Comparison of ENCODE assay signal across 26 mouse cellular contexts in the genomic region with DNA sequence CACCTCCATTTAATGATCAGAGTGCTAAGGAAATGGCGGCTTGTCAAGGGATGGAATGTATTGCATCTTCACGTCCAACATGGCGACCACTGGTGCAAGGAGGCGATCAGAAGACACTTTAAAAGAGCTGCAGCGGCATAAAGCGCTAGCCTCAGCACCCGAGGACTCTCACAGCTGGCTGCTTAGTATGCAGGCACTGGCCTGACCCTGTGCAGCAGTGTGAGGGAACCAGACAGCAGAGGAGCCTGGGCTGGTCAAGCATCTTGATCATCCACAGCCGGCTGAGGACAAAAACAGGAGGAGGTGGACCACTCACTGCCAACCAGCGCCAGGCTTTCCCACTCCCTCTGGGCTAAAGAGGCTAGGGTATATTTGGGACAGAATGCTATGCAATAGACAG. TPM values are rescaled to one million over a fixed set of nuclear protein-coding genes. Genes with fewer than 3 reads are reported as not detected.
DNase-seq lines count a peak whose midpoint lies in the region; ATAC-seq lines count a peak whose summit lies in the region.
"Had no signal": no experiment of that assay in that cellular context is flagged by ENCODE, and none has a peak within 500 bp of the region (broad histone marks: within the 10 kb centered on the region; RNA-seq: fewer than 3 reads in every experiment).

No protein-coding gene starts in this region.

- H3K27me3 ChIP-seq in hindbrain, embryonic 13.5 days, result no peaks in the 10 kb centered on the region
- H3K27me3 ChIP-seq in hindbrain, embryonic 11.5 days (ENCODE audit: control insufficient read depth, insufficient read depth, low read length), result no peaks in the 10 kb centered on the region
- H3K27me3 ChIP-seq in midbrain, embryonic 13.5 days, result no peaks in the 10 kb centered on the region
- H3K27me3 ChIP-seq in midbrain, embryonic 11.5 days (ENCODE audit: control insufficient read depth, insufficient read depth, low read length), result no peaks in the 10 kb centered on the region
- H3K27me3 ChIP-seq: embryonic facial prominence, embryonic 12.5 days; heart, embryonic 12.5 days; hindbrain, embryonic 15.5 days; kidney, embryonic 15.5 days; limb, embryonic 13.5 days; lung, embryonic 15.5 days; midbrain, embryonic 12.5 days had no signal

- DNase-seq in cerebellum, postnatal 10 days, result peak; percentile 18 to 22
- no peak for DNase-seq in cerebellum, adult 11 months
- DNase-seq in hindbrain, embryonic 11.5 days (ENCODE audit: low spot score), result no peak
- DNase-seq in midbrain, embryonic 11.5 days (ENCODE audit: low spot score, missing footprints), result no peak
- DNase-seq in neural tube, embryonic 10.5 days (ENCODE audit: extremely low spot score, low spot score), result no peak
- DNase-seq: adrenal gland, postnatal 14 days; cerebellum, adult 8-10 months; embryo, embryonic 11 days; gastrocnemius, postnatal 25 days; heart, adult 18-20 months; heart, postnatal 4 days; kidney, adult 18-20 months; kidney, postnatal 36 days; thymus, adult 2 months; thymus, postnatal 36 days had no signal

- WGBS in hindbrain, embryonic 13.5 days, result 82% methylated on average over 9 of the region's 9 CpGs
- WGBS in hindbrain, embryonic 11.5 days, result 89% methylated on average over 9 of the region's 9 CpGs
- 84% methylated on average over 9 of the region's 9 CpGs for WGBS in midbrain, embryonic 13.5 days
- 89% methylated on average over 9 of the region's 9 CpGs for WGBS in midbrain, embryonic 11.5 days

- no peak overlapping the region for H3K9ac ChIP-seq in hindbrain, embryonic 13.5 days
- no peak overlapping the region for H3K9ac ChIP-seq in hindbrain, embryonic 11.5 days (ENCODE audit: low read depth, low read length)
- H3K9ac ChIP-seq in midbrain, embryonic 13.5 days (replicated peaks), result no peak overlapping the region
- H3K9ac ChIP-seq in midbrain, embryonic 11.5 days (ENCODE audit: low read length), result no peak overlapping the region
- H3K9ac ChIP-seq: embryonic facial prominence, embryonic 12.5 days; heart, embryonic 12.5 days; hindbrain, embryonic 15.5 days; kidney, embryonic 15.5 days; limb, embryonic 13.5 days; lung, embryonic 15.5 days; midbrain, embryonic 12.5 days had no signal

- no peaks in the 10 kb centered on the region for H3K9me3 ChIP-seq in hindbrain, embryonic 13.5 days
- H3K9me3 ChIP-seq in hindbrain, embryonic 11.5 days (ENCODE audit: control insufficient read depth, low read length), result no peaks in the 10 kb centered on the region
- no peaks in the 10 kb centered on the region for H3K9me3 ChIP-seq in midbrain, embryonic 13.5 days
- no peaks in the 10 kb centered on the region for H3K9me3 ChIP-seq in midbrain, embryonic 11.5 days (ENCODE audit: control insufficient read depth, low read length)
- H3K9me3 ChIP-seq: embryonic facial prominence, embryonic 12.5 days; heart, embryonic 12.5 days; hindbrain, embryonic 15.5 days; kidney, embryonic 15.5 days; limb, embryonic 13.5 days; lung, embryonic 15.5 days; midbrain, embryonic 12.5 days had no signal

- H3K36me3 ChIP-seq in hindbrain, embryonic 13.5 days, result peaks cover 29% of the 10 kb centered on the region
- H3K36me3 ChIP-seq in hindbrain, embryonic 11.5 days (ENCODE audit: control insufficient read depth, insufficient read depth, low read length), result 0 out of 2 replicates have a peak, but pooled peaks cover 2% of the 10 kb centered on the region
- peaks cover 46% of the 10 kb centered on the region for H3K36me3 ChIP-seq in midbrain, embryonic 13.5 days
- H3K36me3 ChIP-seq in midbrain, embryonic 11.5 days (ENCODE audit: control insufficient read depth, insufficient read depth, low read length), result peaks cover 12% of the 10 kb centered on the region

- peak overlapping the region; percentile 52; the same call in 1 of the 2 replicates for H3K27ac ChIP-seq in hindbrain, embryonic 13.5 days
- H3K27ac ChIP-seq in hindbrain, embryonic 11.5 days (ENCODE audit: low read depth, low read length), result no peak overlapping the region
- peak overlapping the region; percentile 26; the same call in 1 of the 2 replicates for H3K27ac ChIP-seq in midbrain, embryonic 13.5 days
- no peak overlapping the region for H3K27ac ChIP-seq in midbrain, embryonic 11.5 days (ENCODE audit: low read depth, low read length)
- H3K27ac ChIP-seq: embryonic facial prominence, embryonic 12.5 days; hindbrain, embryonic 15.5 days; kidney, embryonic 15.5 days; lung, embryonic 15.5 days; midbrain, embryonic 12.5 days had no signal

- no peaks in the 10 kb centered on the region for H3K4me1 ChIP-seq in hindbrain, embryonic 13.5 days (replicated peaks)
- no peaks in the 10 kb centered on the region for H3K4me1 ChIP-seq in hindbrain, embryonic 11.5 days (replicated peaks; ENCODE audit: control insufficient read depth, insufficient read depth, low read length)
- no peaks in the 10 kb centered on the region for H3K4me1 ChIP-seq in midbrain, embryonic 13.5 days (replicated peaks)
- H3K4me1 ChIP-seq in midbrain, embryonic 11.5 days (ENCODE audit: control insufficient read depth, insufficient read depth, low read length), result no peaks in the 10 kb centered on the region
- H3K4me1 ChIP-seq: hindbrain, embryonic 15.5 days; midbrain, embryonic 12.5 days had no signal

- no peak for ATAC-seq in hindbrain, embryonic 13.5 days (ENCODE audit: low FRiP score)
- no peak for ATAC-seq in hindbrain, embryonic 11.5 days (ENCODE audit: low FRiP score)
- ATAC-seq in midbrain, embryonic 13.5 days, result no peak
- ATAC-seq in midbrain, embryonic 11.5 days (ENCODE audit: low FRiP score), result no peak
- ATAC-seq: inflammation-experienced regulatory T-cells, adult 6 months had no signal

- no peak overlapping the region for H3K4me3 ChIP-seq in hindbrain, embryonic 13.5 days
- H3K4me3 ChIP-seq in hindbrain, embryonic 11.5 days (ENCODE audit: low read depth, low read length), result no peak overlapping the region
- H3K4me3 ChIP-seq in midbrain, embryonic 13.5 days (replicated peaks), result no peak overlapping the region
- no peak overlapping the region for H3K4me3 ChIP-seq in midbrain, embryonic 11.5 days (ENCODE audit: low read depth, low read length)
- H3K4me3 ChIP-seq: embryonic facial prominence, embryonic 12.5 days; heart, embryonic 12.5 days; hindbrain, embryonic 15.5 days; kidney, embryonic 15.5 days; limb, embryonic 13.5 days; lung, embryonic 15.5 days; midbrain, embryonic 12.5 days had no signal

- no peak overlapping the region for H3K4me2 ChIP-seq in hindbrain, embryonic 13.5 days
- no peak overlapping the region for H3K4me2 ChIP-seq in hindbrain, embryonic 11.5 days (replicated peaks; ENCODE audit: low read depth, low read length)
- H3K4me2 ChIP-seq in midbrain, embryonic 13.5 days (replicated peaks), result no peak overlapping the region
- H3K4me2 ChIP-seq in midbrain, embryonic 11.5 days, result no peak overlapping the region
- H3K4me2 ChIP-seq: embryonic facial prominence, embryonic 12.5 days; heart, embryonic 12.5 days; hindbrain, embryonic 15.5 days; kidney, embryonic 15.5 days; limb, embryonic 13.5 days; liver, embryonic 11.5 days; lung, embryonic 15.5 days; midbrain, embryonic 12.5 days had no signal

RNA-seq across cellular contexts. Expression of gene Clic4, which starts 48.8 kb away (rescaled TPM):
- 83.5 and 84.7 TPM in 2 replicates for polyA plus RNA-seq in hindbrain, embryonic 13.5 days (2015; fragmentation: Nextera tagmentation; extraction: Ambion mirVana)
- polyA plus RNA-seq in hindbrain, embryonic 11.5 days (2014; fragmentation: Nextera tagmentation; extraction: Ambion mirVana), result 109 and 147 TPM in 2 replicates
- 95.1 and 108 TPM in 2 replicates for polyA plus RNA-seq in midbrain, embryonic 13.5 days (2015; fragmentation: Nextera tagmentation; extraction: Ambion mirVana)
- 168 and 173 TPM in 2 replicates for polyA plus RNA-seq in midbrain, embryonic 11.5 days (2014; fragmentation: Nextera tagmentation; extraction: Ambion mirVana)

Comparison
In these comparisons a context has a peak if more than half of its experiments do, and no peak if none do; other contexts are left out.
1. DNase-seq: peak in cerebellum, postnatal 10 days (2 of 2); none in cerebellum, adult 11 months (single experiment), hindbrain, embryonic 11.5 days (single experiment), midbrain, embryonic 11.5 days (single experiment) and neural tube, embryonic 10.5 days (single experiment).
2. H3K27ac ChIP-seq: peak in hindbrain, embryonic 13.5 days (single experiment) and midbrain, embryonic 13.5 days (single experiment); none in hindbrain, embryonic 11.5 days (single experiment) and midbrain, embryonic 11.5 days (single experiment).